Mouse (Mus musculus) gastrocnemius, postnatal 10 days (tissue): ENCODE data around the gene Vipas39. TPM values are rescaled to one million over a fixed set of nuclear protein-coding genes. Genes with fewer than 3 reads are reported as not detected.
A peak's percentile ranks its signal among the peaks of the same experiment; 100 is the strongest.
"Not testable (repeated sequence)": the region's sequence is repeated elsewhere in the genome, so short reads cannot be mapped to it uniquely, and the experiment has no call there.

Experiments used
- DNase-seq: peaks from one replicate; pipeline ENCODE4 v3.0.0; 2021; ENCODE audit warnings: mixed read lengths
- total RNA-seq, 2 experiments: library from RNA; stranded (reverse); gene quantifications; 2 replicates each; pipeline ENCODE4 v1.2.3; 2021

Vipas39 gene
- total RNA-seq, 2 experiments from 2014 or later, result 12.1 to 14.5 TPM

- DNase-seq, result no peak
Measured at GRCm38 (mm10) chr12:87266827-87267603, 959 bp upstream of the Vipas39 start.

- DNase-seq, result no peak
Measured at GRCm38 (mm10) chr12:87265444-87265843, 612 bp downstream of the Vipas39 start.

GRCm38 (mm10) chr12:87260562-87260961 is 5.5 kb downstream of the Vipas39 start:
- no peak for DNase-seq

GRCm38 (mm10) chr12:87256629-87257028 is 9.4 kb downstream of the Vipas39 start:
- no peak for DNase-seq

GRCm38 (mm10) chr12:87253878-87254277 is 12.2 kb downstream of the Vipas39 start:
- DNase-seq, result no peak

- DNase-seq, result no peak
Measured at GRCm38 (mm10) chr12:87250161-87250560, 15.9 kb downstream of the Vipas39 start.

GRCm38 (mm10) chr12:87238632-87239031 is 27.4 kb downstream of the Vipas39 start, which contains the start of gene Noxred1:
Gene Noxred1, minus strand, starts transcription at chr12:87238732.
- DNase-seq, result no peak

DNA sequence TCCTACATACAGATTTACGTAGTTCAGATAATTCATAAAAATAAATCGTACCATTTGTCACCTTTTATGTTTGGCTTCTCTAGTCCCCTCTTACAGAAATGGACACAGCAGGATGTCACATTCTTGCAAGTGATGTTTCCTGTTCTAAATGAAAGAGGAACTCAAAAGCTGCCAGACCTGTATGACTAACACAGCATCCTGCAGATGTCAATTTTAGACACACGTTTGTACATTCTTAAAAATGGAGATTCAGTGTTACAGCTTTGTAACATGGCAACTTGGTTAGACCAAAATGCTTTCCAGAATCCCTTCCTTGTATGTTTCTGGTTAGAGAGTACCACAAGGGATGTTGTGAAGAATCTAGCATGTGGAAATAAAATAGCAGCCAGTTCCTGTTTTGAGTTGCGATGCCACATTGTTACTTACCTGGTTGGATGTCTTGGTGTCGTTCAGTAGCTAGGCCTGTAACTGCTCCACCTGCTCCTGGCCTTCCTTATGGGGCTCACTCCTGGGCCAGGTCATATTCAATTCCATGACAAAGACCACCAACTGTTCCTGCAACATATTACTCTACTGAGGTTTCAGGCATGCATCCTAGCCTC is 29.1 kb downstream of the Vipas39 start:
- DNase-seq, result no peak

- DNase-seq, result no peak
Measured at GRCm38 (mm10) chr12:87230379-87230895, 35.6 kb downstream of the Vipas39 start.

GRCm38 (mm10) chr12:87229633-87230032 is 36.4 kb downstream of the Vipas39 start:
- no peak for DNase-seq

- DNase-seq, result no peak
Measured at GRCm38 (mm10) chr12:87226801-87227200, 39.3 kb downstream of the Vipas39 start.

- no peak for DNase-seq
Measured at GRCm38 (mm10) chr12:87224950-87225349, 41.1 kb downstream of the Vipas39 start.

- DNase-seq, result peak; percentile 43
Measured at GRCm38 (mm10) chr12:87219362-87219761, 46.7 kb downstream of the Vipas39 start.

DNA sequence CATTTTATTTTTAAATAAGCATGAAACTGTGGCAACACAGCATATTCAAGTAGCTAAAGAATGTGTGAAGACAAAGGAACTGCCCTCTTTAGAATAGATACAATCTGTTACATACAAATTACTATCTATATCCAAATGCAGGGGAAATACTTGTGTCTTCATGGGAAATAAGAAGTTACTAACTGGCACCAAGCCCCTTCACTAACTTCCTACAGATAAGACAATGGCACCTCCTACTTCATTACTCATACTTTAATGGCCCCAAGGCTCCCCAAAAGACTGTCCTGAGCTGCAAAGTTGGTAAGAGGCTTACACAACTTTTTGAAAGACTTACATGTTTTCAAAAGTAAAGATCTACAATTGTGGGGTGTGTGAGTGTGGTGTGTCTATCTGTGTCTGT is 48.5 kb downstream of the Vipas39 start:
- no peak for DNase-seq

- no peak for DNase-seq
Measured at GRCm38 (mm10) chr12:87216053-87216452, 50.0 kb downstream of the Vipas39 start.

DNA sequence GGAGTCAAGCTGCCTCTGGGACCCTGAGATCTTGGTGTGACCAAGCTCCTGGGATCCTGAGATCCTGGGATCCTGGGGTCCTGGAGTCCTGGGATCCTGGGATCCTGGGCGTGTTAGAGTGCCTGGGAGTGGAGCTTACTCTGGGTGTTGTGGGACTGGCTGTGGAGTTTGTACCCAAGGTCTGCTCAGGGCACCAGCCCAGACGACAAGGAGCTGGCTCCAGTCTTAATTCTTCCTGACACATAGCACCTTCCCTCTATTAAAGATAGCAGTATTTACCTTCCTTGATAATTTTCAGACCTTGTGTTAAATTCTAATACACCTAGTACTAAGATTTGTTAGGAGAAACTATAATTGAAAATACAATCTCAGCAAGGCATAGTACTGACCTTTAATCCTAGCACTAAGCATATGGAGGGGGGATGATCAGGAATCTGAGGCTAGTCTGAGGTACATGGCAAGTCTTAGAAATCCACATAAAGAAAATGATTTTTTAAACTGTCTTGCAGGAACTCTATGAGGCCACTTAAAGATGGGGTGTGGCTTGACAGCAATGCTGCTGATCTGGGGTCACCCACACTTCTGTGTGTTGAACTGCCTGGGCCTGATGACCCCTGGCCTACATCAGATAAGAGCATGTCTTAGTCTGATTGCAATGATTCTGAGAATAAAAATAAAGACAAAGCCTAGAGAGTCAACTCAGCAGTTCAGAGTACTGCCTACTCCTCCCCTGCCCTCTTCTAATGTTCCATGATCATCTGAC is 53.0 kb downstream of the Vipas39 start:
- no peak for DNase-seq

DNA sequence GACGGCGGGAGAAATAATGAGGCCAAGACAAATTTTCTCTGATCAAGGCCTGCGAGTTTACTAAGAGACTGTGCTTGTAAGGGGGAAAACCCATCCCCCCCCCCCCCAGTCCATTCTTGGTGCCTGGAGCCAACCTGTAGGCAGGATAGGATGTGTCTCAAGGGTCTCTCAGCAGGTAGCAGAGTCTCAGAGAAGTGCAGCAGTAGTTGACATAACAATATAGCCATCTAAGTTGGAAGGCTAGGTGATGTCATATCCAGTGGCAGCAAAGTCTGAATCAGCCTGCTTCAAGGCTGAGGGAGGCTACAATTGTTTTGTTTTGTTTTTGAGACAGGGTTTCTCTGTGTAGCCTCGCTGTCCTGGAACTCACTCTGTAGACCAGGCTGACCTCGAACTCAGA is 60.3 kb downstream of the Vipas39 start:
- not testable (repeated sequence) for DNase-seq

DNA sequence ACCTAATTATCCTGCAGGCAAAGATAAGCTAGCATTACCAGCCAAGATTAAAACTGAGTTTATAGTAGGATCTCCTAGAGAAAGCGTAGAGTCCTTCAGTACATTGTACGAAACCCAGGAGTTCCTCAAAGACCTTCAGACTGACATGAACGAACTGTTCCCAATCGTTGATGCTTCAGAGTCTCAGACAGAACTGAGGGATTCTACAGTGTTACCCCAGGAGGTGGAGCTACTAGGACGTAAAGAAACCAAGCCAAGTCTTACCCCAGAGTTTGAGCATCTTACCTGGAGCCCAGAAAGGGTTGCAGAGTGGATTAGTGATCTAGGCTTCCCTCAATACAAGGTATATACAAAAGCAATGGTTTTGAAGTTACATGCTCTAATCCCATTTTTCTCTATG is 64.4 kb downstream of the Vipas39 start:
- DNase-seq, result no peak

DNA sequence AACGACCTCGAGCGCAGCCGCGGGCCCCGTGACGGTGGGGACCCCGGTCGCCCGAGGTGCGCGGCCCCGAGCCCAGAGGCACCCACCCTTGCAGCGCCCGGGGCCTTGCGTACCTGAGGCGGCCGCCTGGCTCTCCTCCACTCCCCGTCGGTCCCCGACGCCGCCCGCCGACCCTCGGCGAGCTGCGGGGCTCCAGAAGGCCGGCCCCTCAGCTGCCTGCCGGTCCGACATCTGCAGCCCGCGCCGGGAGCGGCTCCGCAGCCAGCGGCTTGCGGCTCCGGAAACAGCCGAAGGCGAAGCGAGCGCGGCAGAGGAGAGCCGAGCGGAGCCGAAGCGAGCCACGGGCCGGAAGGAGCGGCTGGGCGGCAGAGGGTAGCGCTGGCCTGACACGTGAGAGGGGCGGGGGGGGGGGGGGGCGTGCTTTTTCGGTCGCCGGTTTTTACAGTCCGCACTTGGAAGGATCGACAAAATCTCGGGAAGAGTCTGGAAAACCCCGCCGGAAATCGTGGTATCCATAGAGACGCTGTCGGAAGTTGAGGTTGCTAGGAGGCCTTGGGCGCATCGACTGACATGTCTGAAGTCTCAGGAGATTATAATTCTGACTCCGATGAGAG is 66.0 kb downstream of the Vipas39 start, which contains the start of gene Tmed8:
Gene Tmed8, minus strand, starts transcription at position 482 of the 614 bp plus-strand sequence.
- DNase-seq, result peak; percentile 75

GRCm38 (mm10) chr12:87199206-87199972 is 66.7 kb downstream of the Vipas39 start, which contains the start of gene Samd15:
Gene Samd15, plus strand, starts transcription at chr12:87199723.
- DNase-seq, result peak; percentile 32

GRCm38 (mm10) chr12:87198792-87199191 is 67.3 kb downstream of the Vipas39 start:
- DNase-seq, result no peak
